Mouse (Mus musculus) embryonic facial prominence, embryonic 15.5 days (tissue): ENCODE data around the gene Rbms2. TPM values are rescaled to one million over a fixed set of nuclear protein-coding genes. Genes with fewer than 3 reads are reported as not detected.
"Not testable (repeated sequence)": the region's sequence is repeated elsewhere in the genome, so short reads cannot be mapped to it uniquely, and the experiment has no call there.

Experiments
- ATAC-seq: fragments of 200-750 bp; cut with Nextera tagmentation; 2 replicates; pipeline ENCODE4 v1.8.0; 2017; ENCODE audit warnings: low read depth, moderate TSS enrichment; ENCODE audit not compliant: insufficient number of reproducible peaks, low FRiP score, low TSS enrichment
- H3K27ac ChIP-seq: fragments of 300-500 bp; sonication (generic); replicated peaks from 2 replicates; pipeline ENCODE4 v1.5.1; 2015; ENCODE audit warnings: mild to moderate bottlenecking, inconsistent platforms
- H3K27me3 ChIP-seq: fragments of 300-500 bp; sonication (generic); 2 replicates; pipeline ENCODE4 v1.6.1; 2015; ENCODE audit warnings: inconsistent platforms
- H3K36me3 ChIP-seq: fragments of 300-500 bp; sonication (generic); 2 replicates; pipeline ENCODE4 v1.6.1; 2015; ENCODE audit warnings: mild to moderate bottlenecking, inconsistent platforms
- H3K4me1 ChIP-seq: fragments of 300-500 bp; sonication (generic); 2 replicates; pipeline ENCODE4 v1.6.1; 2015; ENCODE audit warnings: inconsistent platforms
- H3K4me2 ChIP-seq: fragments of 300-500 bp; sonication (generic); replicated peaks from 2 replicates; pipeline ENCODE4 v1.6.1; 2015; ENCODE audit warnings: mild to moderate bottlenecking, inconsistent platforms
- H3K4me3 ChIP-seq: fragments of 300-500 bp; sonication (generic); replicated peaks from 2 replicates; pipeline ENCODE4 v1.5.1; 2015; ENCODE audit warnings: mild to moderate bottlenecking, inconsistent platforms
- H3K9ac ChIP-seq: fragments of 300-500 bp; sonication (generic); 2 replicates; pipeline ENCODE4 v1.6.1; 2015; ENCODE audit warnings: inconsistent platforms
- H3K9me3 ChIP-seq: fragments of 300-500 bp; sonication (generic); replicated peaks from 2 replicates; pipeline ENCODE4 v1.6.1; 2016; ENCODE audit warnings: inconsistent platforms
- WGBS: fragments of 180-500 bp; shearing (Covaris S2); methylation state at CpG from one replicate; pipeline ENCODE4 v1.1.7; 2015; 5-methylcytosine and 5-hydroxymethylcytosine counted together
- polyA plus RNA-seq: library from polyadenylated mRNA; unstranded; fragments of >200 nt; fragmentation: Nextera tagmentation; extraction: Ambion mirVana; gene quantifications from 2 replicates; pipeline ENCODE4 v1.2.1, GENCODE M21; 2015

Gene Rbms2
- polyA plus RNA-seq, 1 experiment from 2014 or later: 41.6 TPM

DNA sequence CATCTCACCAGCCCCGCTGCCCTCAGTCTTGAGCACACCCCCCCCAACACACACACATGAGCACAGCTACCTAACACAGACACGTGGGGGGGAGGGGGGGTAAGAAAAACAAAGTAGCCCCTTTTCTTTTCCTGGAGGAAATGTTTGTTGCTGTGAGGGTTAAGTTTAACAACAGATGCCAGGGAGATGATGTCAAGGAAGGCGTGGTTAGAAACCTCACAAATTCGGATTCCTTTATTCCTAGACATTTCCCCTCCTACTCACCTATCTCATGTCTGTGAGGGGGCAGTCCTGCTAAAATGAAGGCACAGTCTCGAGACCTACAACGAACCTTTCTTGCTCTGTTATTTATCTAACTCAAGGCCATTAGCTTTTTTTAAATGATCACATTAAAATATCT lies 13.0 kb downstream of the Rbms2 start:
- ATAC-seq: no peak
- Histone ChIP-seq H3K9me3 (no peaks in the 10 kb centered on the region), H3K4me3 (no peak overlapping the region), H3K27me3 (no peaks in the 10 kb centered on the region), H3K9ac (no peak overlapping the region), H3K27ac (no peak overlapping the region), H3K4me2 (no peak overlapping the region), H3K4me1 (0 out of 2 replicates have a peak, but pooled peaks cover 8% of the 10 kb centered on the region), H3K36me3 (no peaks in the 10 kb centered on the region)
- WGBS: 34% methylated on average over 6 of the region's 6 CpGs

DNA sequence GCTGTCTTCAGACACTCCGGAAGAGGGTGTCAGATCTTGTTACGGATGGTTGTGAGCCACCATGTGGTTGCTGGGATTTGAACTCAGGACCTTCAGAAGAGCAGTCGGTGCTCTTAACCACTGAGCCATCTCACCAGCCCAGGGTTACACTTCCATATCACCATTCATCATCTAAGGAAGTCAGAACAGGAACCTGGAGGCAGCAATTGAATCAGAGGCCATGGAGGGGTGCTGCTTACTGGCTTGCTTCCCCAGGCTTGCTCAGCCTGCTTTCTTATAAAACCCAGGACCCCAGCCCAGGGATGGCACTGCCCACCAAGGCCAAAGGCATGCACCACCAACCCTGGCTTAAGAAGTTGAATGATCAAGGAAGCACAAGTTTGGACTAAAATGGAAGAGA lies 14.4 kb downstream of the Rbms2 start:
- H3K9me3 ChIP-seq, H3K4me1 ChIP-seq, H3K27me3 ChIP-seq, H3K36me3 ChIP-seq, H3K4me3 ChIP-seq, H3K27ac ChIP-seq, ATAC-seq, H3K9ac ChIP-seq, H3K4me2 ChIP-seq: not testable (repeated sequence)
- WGBS: 81% methylated on average over 3 of the region's 3 CpGs

GRCm38 (mm10) chr10:128153978-128154377 lies 26.1 kb downstream of the Rbms2 start:
- H3K27ac ChIP-seq: no peak overlapping the region
- H3K36me3 ChIP-seq: no peaks in the 10 kb centered on the region
- H3K27me3 ChIP-seq: no peaks in the 10 kb centered on the region
- no peak for ATAC-seq
- 52% methylated on average over 3 of the region's 3 CpGs for WGBS
- no peak overlapping the region for H3K4me3 ChIP-seq
- no peak overlapping the region for H3K9ac ChIP-seq
- no peaks in the 10 kb centered on the region for H3K9me3 ChIP-seq
- H3K4me1 ChIP-seq: peaks cover 32% of the 10 kb centered on the region
- no peak overlapping the region for H3K4me2 ChIP-seq

DNA sequence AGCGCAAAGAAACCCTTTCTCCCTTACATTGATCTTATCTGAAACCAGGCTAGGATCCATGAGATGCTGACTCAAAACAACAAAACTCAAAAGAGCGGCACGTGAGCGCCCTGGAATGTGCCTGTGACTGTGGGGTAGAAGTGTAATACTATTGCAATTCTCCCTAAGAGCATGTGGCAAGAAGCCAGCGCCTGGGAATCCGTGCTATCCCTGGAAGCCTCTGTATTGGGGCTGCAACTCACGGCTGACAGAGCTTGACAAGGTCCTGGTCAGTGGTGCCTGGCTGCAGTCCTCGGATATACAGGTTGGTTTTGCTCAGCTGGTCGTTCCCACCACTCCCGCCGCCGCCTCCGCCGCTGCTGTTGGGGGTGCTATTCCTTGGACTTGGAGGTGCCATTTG lies 29.2 kb downstream of the Rbms2 start:
- WGBS: 74% methylated on average over 14 of the region's 14 CpGs
- Histone ChIP-seq H3K4me2 (no peak overlapping the region), H3K27ac (peak overlapping the region; percentile 83; the same call in 1 of the 2 replicates), H3K9me3 (no peaks in the 10 kb centered on the region), H3K4me1 (peaks cover 37% of the 10 kb centered on the region), H3K27me3 (no peaks in the 10 kb centered on the region), H3K36me3 (peaks cover 4% of the 10 kb centered on the region; the same call in 1 of the 2 replicates), H3K4me3 (no peak overlapping the region), H3K9ac (no peak overlapping the region)
- no peak for ATAC-seq

GRCm38 (mm10) chr10:128149592-128149991 lies 30.5 kb downstream of the Rbms2 start:
- Histone ChIP-seq H3K4me2 (peak overlapping the region; percentile 33), H3K9ac (no peak overlapping the region), H3K27ac (peak overlapping the region; percentile 83), H3K4me3 (peak overlapping the region; percentile 10; the same call in 1 of the 2 replicates), H3K4me1 (peaks cover 34% of the 10 kb centered on the region), H3K36me3 (peaks cover 16% of the 10 kb centered on the region), H3K9me3 (no peaks in the 10 kb centered on the region), H3K27me3 (no peaks in the 10 kb centered on the region)
- WGBS: 3% methylated on average over 5 of the region's 5 CpGs
- peak; percentile 89 for ATAC-seq

DNA sequence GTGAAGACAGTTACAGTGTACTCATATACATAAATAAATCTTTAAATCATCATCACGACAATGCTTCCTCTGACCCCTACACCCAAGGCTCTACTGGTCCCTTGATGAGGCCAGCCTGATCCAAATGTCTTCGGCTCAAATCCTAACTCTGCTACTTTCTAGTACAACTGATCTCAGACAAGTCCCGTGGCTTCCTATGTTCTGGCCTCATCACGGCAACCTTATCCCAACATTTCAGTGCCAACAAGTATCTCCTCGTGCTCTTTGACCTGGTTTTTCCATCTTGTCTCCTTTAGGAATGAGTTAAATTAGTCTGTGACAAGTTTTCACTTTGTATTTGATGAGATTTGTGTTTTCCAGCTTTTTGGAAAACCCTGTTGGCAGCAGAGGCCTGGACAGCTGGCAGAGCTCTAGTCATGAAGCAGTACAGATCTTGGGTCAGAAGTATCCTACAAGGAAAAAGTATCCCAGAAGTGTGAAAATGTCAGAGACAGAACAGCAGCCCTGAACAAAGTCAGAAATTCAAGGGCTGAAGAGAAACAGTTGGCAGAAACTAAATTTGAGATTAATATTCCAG lies 31.2 kb downstream of the Rbms2 start:
- H3K4me3 ChIP-seq: no peak overlapping the region
- H3K36me3 ChIP-seq: peaks cover 23% of the 10 kb centered on the region
- H3K27me3 ChIP-seq: no peaks in the 10 kb centered on the region
- H3K9ac ChIP-seq: no peak overlapping the region
- no peak for ATAC-seq
- H3K27ac ChIP-seq: peak overlapping the region; percentile 83
- 82% methylated on average over 5 of the region's 5 CpGs for WGBS
- no peaks in the 10 kb centered on the region for H3K9me3 ChIP-seq
- H3K4me2 ChIP-seq: no peak overlapping the region
- H3K4me1 ChIP-seq: peaks cover 28% of the 10 kb centered on the region

DNA sequence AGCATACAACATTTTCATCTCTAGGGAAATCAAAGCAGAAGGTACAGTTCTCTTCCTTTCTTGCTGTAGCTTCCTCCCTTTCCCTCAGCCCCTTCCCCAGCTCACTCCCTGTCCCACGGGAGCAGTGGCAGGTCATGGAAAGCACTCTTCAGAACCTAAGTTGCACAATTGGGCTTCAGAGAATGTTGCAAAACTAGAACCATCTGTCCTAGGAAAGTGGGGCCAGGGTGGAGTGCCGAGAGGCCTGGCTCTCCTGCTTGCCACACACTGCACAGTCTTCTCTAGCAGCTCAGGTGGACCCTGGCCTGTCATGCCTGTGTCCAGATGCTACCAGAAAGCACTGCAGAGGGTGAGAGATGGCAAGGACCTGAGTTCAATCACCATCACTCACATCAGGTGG lies 35.1 kb downstream of the Rbms2 start:
- Histone ChIP-seq H3K9me3 (no peaks in the 10 kb centered on the region), H3K27ac (0 out of 2 replicates have a peak overlapping the region, but pooled peaks have one; percentile 3), H3K36me3 (peaks cover 59% of the 10 kb centered on the region), H3K4me3 (no peak overlapping the region), H3K9ac (no peak overlapping the region), H3K4me2 (no peak overlapping the region), H3K27me3 (no peaks in the 10 kb centered on the region), H3K4me1 (peaks cover 18% of the 10 kb centered on the region)
- no peak for ATAC-seq
- 40% methylated on average over 2 of the region's 2 CpGs for WGBS

- peak overlapping the region; percentile 72 for H3K27ac ChIP-seq
These were observed 36.4 kb downstream of the Rbms2 start for GRCm38 (mm10) chr10:128143659-128144058.

GRCm38 (mm10) chr10:128142165-128142564 lies 37.9 kb downstream of the Rbms2 start:
- WGBS: 58% methylated on average over 2 of the region's 2 CpGs
- H3K9me3 ChIP-seq: no peaks in the 10 kb centered on the region
- H3K4me1 ChIP-seq: peaks cover 4% of the 10 kb centered on the region; the same call in 1 of the 2 replicates
- no peaks in the 10 kb centered on the region for H3K27me3 ChIP-seq
- no peak overlapping the region for H3K4me3 ChIP-seq
- H3K36me3 ChIP-seq: peaks cover 80% of the 10 kb centered on the region
- no peak overlapping the region for H3K27ac ChIP-seq
- no peak overlapping the region for H3K4me2 ChIP-seq
- no peak overlapping the region for H3K9ac ChIP-seq
- ATAC-seq: no peak

More at GRCm38 (mm10) chr10:128143659-128144058, 36.4 kb downstream of the Rbms2 start:
- Histone ChIP-seq H3K9ac (no peak overlapping the region), H3K27me3 (no peaks in the 10 kb centered on the region), H3K36me3 (peaks cover 68% of the 10 kb centered on the region), H3K4me2 (no peak overlapping the region), H3K4me3 (no peak overlapping the region), H3K4me1 (peaks cover 5% of the 10 kb centered on the region; the same call in 1 of the 2 replicates), H3K9me3 (no peaks in the 10 kb centered on the region)
- ATAC-seq: no peak
- 52% methylated on average over 4 of the region's 4 CpGs for WGBS

GRCm38 (mm10) chr10:128140236-128140952 lies 39.7 kb downstream of the Rbms2 start:
- H3K9me3 ChIP-seq: no peaks in the 10 kb centered on the region
- H3K36me3 ChIP-seq: peaks cover 80% of the 10 kb centered on the region
- H3K27me3 ChIP-seq: no peaks in the 10 kb centered on the region
- 70% methylated on average over 12 of the region's 12 CpGs for WGBS
- no peak overlapping the region for H3K4me2 ChIP-seq
- no peak overlapping the region for H3K4me3 ChIP-seq
- no peak overlapping the region for H3K9ac ChIP-seq
- H3K4me1 ChIP-seq: peaks cover 4% of the 10 kb centered on the region; the same call in 1 of the 2 replicates
- ATAC-seq: no peak
- no peak overlapping the region for H3K27ac ChIP-seq

DNA sequence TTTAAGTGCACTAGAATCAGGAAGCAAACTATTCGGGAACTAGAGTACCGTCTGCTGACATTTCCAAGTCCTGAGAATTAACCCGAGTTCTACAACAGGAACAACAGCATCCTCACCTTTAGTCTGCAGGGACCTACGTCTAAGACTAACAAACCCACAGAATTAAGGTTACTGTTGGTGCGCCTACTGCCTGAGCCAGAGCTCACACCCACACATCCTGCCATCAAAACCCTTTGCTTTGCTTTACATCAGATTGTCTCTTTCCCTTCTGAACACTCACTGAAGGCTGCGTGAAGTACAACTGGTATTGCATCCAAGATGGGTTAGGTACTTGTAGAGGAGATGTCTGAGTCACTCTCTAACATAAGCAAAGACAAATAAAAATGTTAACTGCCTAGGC lies 44.7 kb downstream of the Rbms2 start:
- Histone ChIP-seq H3K9me3 (no peaks in the 10 kb centered on the region), H3K27me3 (no peaks in the 10 kb centered on the region), H3K9ac (no peak overlapping the region), H3K4me1 (no peaks in the 10 kb centered on the region), H3K4me2 (no peak overlapping the region), H3K36me3 (peaks cover 79% of the 10 kb centered on the region), H3K4me3 (no peak overlapping the region), H3K27ac (no peak overlapping the region)
- 84% methylated on average over 6 of the region's 6 CpGs for WGBS
- ATAC-seq: no peak
